Mouse (Mus musculus) midbrain, embryonic 16.5 days (tissue): ENCODE data around the gene Cabin1. TPM values are rescaled to one million over a fixed set of nuclear protein-coding genes. Genes with fewer than 3 reads are reported as not detected.
A peak's percentile ranks its signal among the peaks of the same experiment; 100 is the strongest.

ENCODE experiments used
- ATAC-seq: fragments of 200-750 bp; cut with Nextera tagmentation; 2 replicates; pipeline ENCODE4 v1.8.0; 2017; ENCODE audit warnings: moderate TSS enrichment
- H3K27ac ChIP-seq: fragments of 300-500 bp; sonication (generic); 2 replicates; pipeline ENCODE4 v1.5.1; 2014; ENCODE audit warnings: mild to moderate bottlenecking, low read length, mixed read lengths
- H3K27me3 ChIP-seq: fragments of 300-500 bp; sonication (generic); 2 replicates; pipeline ENCODE4 v1.6.1; 2014; ENCODE audit warnings: low read depth, low read length, mixed read lengths; ENCODE audit not compliant: control insufficient read depth, insufficient read depth
- H3K36me3 ChIP-seq: fragments of 300-500 bp; sonication (generic); 2 replicates; pipeline ENCODE4 v1.6.1; 2014; ENCODE audit warnings: mild to moderate bottlenecking, low read length, moderate library complexity, mixed read lengths; ENCODE audit not compliant: control insufficient read depth, insufficient read depth
- H3K4me1 ChIP-seq: fragments of 300-500 bp; sonication (generic); 2 replicates; pipeline ENCODE4 v1.6.1; 2014; ENCODE audit warnings: mild to moderate bottlenecking, low read length, mixed read lengths; ENCODE audit not compliant: control insufficient read depth, insufficient read depth
- H3K4me2 ChIP-seq: fragments of 300-500 bp; sonication (generic); 2 replicates; pipeline ENCODE4 v1.6.1; 2014; ENCODE audit warnings: mild to moderate bottlenecking, low read length, mixed read lengths
- H3K4me3 ChIP-seq: fragments of 300-500 bp; sonication (generic); 2 replicates; pipeline ENCODE4 v1.5.1; 2014; ENCODE audit warnings: low read depth, mild to moderate bottlenecking, low read length, moderate library complexity, mixed read lengths
- H3K9ac ChIP-seq: fragments of 300-500 bp; sonication (generic); 2 replicates; pipeline ENCODE4 v1.6.1; 2014; ENCODE audit warnings: low read depth, low read length, mixed read lengths
- H3K9me3 ChIP-seq: fragments of 300-500 bp; sonication (generic); replicated peaks from 2 replicates; pipeline ENCODE4 v1.6.1; 2014; ENCODE audit warnings: mild to moderate bottlenecking, low read length, mixed read lengths; ENCODE audit not compliant: control insufficient read depth, poor library complexity, severe bottlenecking
- WGBS: fragments of 180-500 bp; shearing (Covaris S2); extraction: QIAGEN DNeasy Blood & Tissue Kit; methylation state at CpG from one replicate; pipeline ENCODE4 v1.1.7; 2014; 5-methylcytosine and 5-hydroxymethylcytosine counted together
- polyA plus RNA-seq: library from polyadenylated mRNA; unstranded; fragments of >200 nt; fragmentation: Nextera tagmentation; extraction: Ambion mirVana; gene quantifications from 2 replicates; pipeline ENCODE4 v1.2.1, GENCODE M21; 2015

Gene Cabin1
- polyA plus RNA-seq: 32.7 and 36.1 TPM in 2 replicates

- Histone ChIP-seq H3K9ac (peak within 1 kb of the TSS; percentile 78), H3K27me3 (no peaks in the 10 kb centered on the region), H3K4me3 (peak within 1 kb of the TSS; percentile 73), H3K4me2 (peak within 1 kb of the TSS; percentile 82), H3K27ac (peak within 1 kb of the TSS; percentile 84), H3K9me3 (no peaks in the 10 kb centered on the region), H3K4me1 (peaks cover 22% of the 10 kb centered on the region), H3K36me3 (no peaks in the 10 kb centered on the region; the same call in 1 of the 2 replicates)
- peak; percentile 99 for ATAC-seq
- WGBS: under 1% methylated on average over 48 of the region's 61 CpGs
Measured at GRCm38 (mm10) chr10:75763682-75764518, at the start of gene Cabin1. Gene Cabin1 (minus strand): TSS chr10:75764341.

- ATAC-seq: no peak
- H3K4me2 ChIP-seq: no peak overlapping the region
- no peak overlapping the region for H3K27ac ChIP-seq
- H3K9me3 ChIP-seq: no peaks in the 10 kb centered on the region
- 72% methylated on average over 2 of the region's 2 CpGs for WGBS
- no peaks in the 10 kb centered on the region for H3K36me3 ChIP-seq
- H3K4me3 ChIP-seq: no peak overlapping the region
- no peak overlapping the region for H3K9ac ChIP-seq
- no peaks in the 10 kb centered on the region for H3K27me3 ChIP-seq
- H3K4me1 ChIP-seq: no peaks in the 10 kb centered on the region
Measured at GRCm38 (mm10) chr10:75804217-75804616, 40.1 kb upstream of the Cabin1 start.

- Histone ChIP-seq H3K27me3 (no peaks in the 10 kb centered on the region), H3K9ac (peak within 1 kb of the TSS; percentile 10), H3K9me3 (no peaks in the 10 kb centered on the region), H3K27ac (0 out of 2 replicates have a peak within 1 kb of the TSS, but pooled peaks have one; percentile 9), H3K4me3 (peak within 1 kb of the TSS; percentile 41), H3K36me3 (no peaks in the 10 kb centered on the region), H3K4me1 (peaks cover 5% of the 10 kb centered on the region), H3K4me2 (peak within 1 kb of the TSS; percentile 59)
- 3% methylated on average over 18 of the region's 18 CpGs for WGBS
- ATAC-seq: peak; percentile 55
Measured at GRCm38 (mm10) chr10:75798176-75798696, 34.1 kb upstream of the Cabin1 start, which contains the start of gene Gstt1. Gene Gstt1 (minus strand): TSS chr10:75798584.

GRCm38 (mm10) chr10:75797619-75798175 lies 33.6 kb upstream of the Cabin1 start:
- H3K36me3 ChIP-seq: no peaks in the 10 kb centered on the region
- peak overlapping the region; percentile 59 for H3K4me2 ChIP-seq
- peak overlapping the region; percentile 41 for H3K4me3 ChIP-seq
- no peaks in the 10 kb centered on the region for H3K27me3 ChIP-seq
- peak; percentile 80 for ATAC-seq
- H3K9ac ChIP-seq: peak overlapping the region; percentile 10
- under 1% methylated on average over 12 of the region's 12 CpGs for WGBS
- H3K4me1 ChIP-seq: peaks cover 5% of the 10 kb centered on the region
- 0 out of 2 replicates have a peak overlapping the region, but pooled peaks have one; percentile 9 for H3K27ac ChIP-seq
- H3K9me3 ChIP-seq: no peaks in the 10 kb centered on the region

- Histone ChIP-seq H3K4me1 (peaks cover 5% of the 10 kb centered on the region), H3K4me2 (peak overlapping the region; percentile 59), H3K36me3 (no peaks in the 10 kb centered on the region), H3K27ac (no peak overlapping the region), H3K27me3 (no peaks in the 10 kb centered on the region), H3K9me3 (no peaks in the 10 kb centered on the region), H3K4me3 (peak overlapping the region; percentile 41), H3K9ac (no peak overlapping the region)
- 45% methylated on average over 11 of the region's 11 CpGs for WGBS
- ATAC-seq: no peak
Measured at GRCm38 (mm10) chr10:75796731-75797516, 32.8 kb upstream of the Cabin1 start.

- Histone ChIP-seq H3K4me2 (no peak overlapping the region), H3K9me3 (no peaks in the 10 kb centered on the region), H3K4me3 (no peak overlapping the region), H3K27ac (no peak overlapping the region), H3K27me3 (no peaks in the 10 kb centered on the region), H3K36me3 (no peaks in the 10 kb centered on the region), H3K9ac (no peak overlapping the region), H3K4me1 (peaks cover 5% of the 10 kb centered on the region)
- 28% methylated on average over 3 of the region's 3 CpGs for WGBS
- ATAC-seq: no peak
Measured at GRCm38 (mm10) chr10:75794880-75795279, 30.7 kb upstream of the Cabin1 start.

GRCm38 (mm10) chr10:75790773-75791172 lies 26.6 kb upstream of the Cabin1 start:
- Histone ChIP-seq H3K4me3 (no peak overlapping the region), H3K4me1 (no peaks in the 10 kb centered on the region), H3K36me3 (no peaks in the 10 kb centered on the region), H3K27ac (no peak overlapping the region), H3K9me3 (no peaks in the 10 kb centered on the region), H3K4me2 (no peak overlapping the region), H3K9ac (no peak overlapping the region), H3K27me3 (no peaks in the 10 kb centered on the region)
- no peak for ATAC-seq
- 26% methylated on average over 7 of the region's 7 CpGs for WGBS

GRCm38 (mm10) chr10:75789841-75790240 lies 25.7 kb upstream of the Cabin1 start:
- H3K9ac ChIP-seq: no peak overlapping the region
- no peak overlapping the region for H3K4me2 ChIP-seq
- WGBS: 97% methylated on average over 5 of the region's 5 CpGs
- no peak overlapping the region for H3K4me3 ChIP-seq
- no peaks in the 10 kb centered on the region for H3K4me1 ChIP-seq
- ATAC-seq: no peak
- no peaks in the 10 kb centered on the region for H3K9me3 ChIP-seq
- no peaks in the 10 kb centered on the region for H3K36me3 ChIP-seq
- H3K27ac ChIP-seq: no peak overlapping the region
- H3K27me3 ChIP-seq: no peaks in the 10 kb centered on the region
